Mouse (Mus musculus) heart, postnatal 0 days (tissue): ENCODE results near the gene Hilpda.

Experiments used
- CTCF ChIP-seq: IDR thresholded peaks from 2 replicates; pipeline ENCODE4 v1.5.1; 2016; ENCODE audit warnings: antibody characterized with exemption, control low read depth, low read depth
- EP300 ChIP-seq: IDR thresholded peaks from 2 replicates; pipeline ENCODE4 v1.6.1; 2016; ENCODE audit warnings: antibody characterized with exemption, low read depth

- TF ChIP-seq CTCF (no peak), EP300 (no peak)
These were observed 12.9 kb upstream of the Hilpda start for GRCm38 (mm10) chr6:29259418-29259817.
